Mouse (Mus musculus) stomach, embryonic 14.5 days (tissue): ENCODE measurements around the gene Inha. TPM values are rescaled to one million over a fixed set of nuclear protein-coding genes. Genes with fewer than 3 reads are reported as not detected.
A peak's percentile ranks its signal among the peaks of the same experiment; 100 is the strongest.

Experiments used
- ATAC-seq: fragments of 200-750 bp; cut with Nextera tagmentation; 2 replicates; pipeline ENCODE4 v1.8.0; 2017; ENCODE audit warnings: low read depth, moderate TSS enrichment; ENCODE audit not compliant: insufficient number of reproducible peaks, insufficient read depth, low FRiP score
- H3K27ac ChIP-seq: fragments of 300-500 bp; sonication (generic); 2 replicates; pipeline ENCODE4 v1.5.1; 2014; ENCODE audit warnings: mild to moderate bottlenecking, low read length, moderate library complexity, mixed read lengths
- H3K27me3 ChIP-seq: fragments of 300-500 bp; sonication (generic); 2 replicates; pipeline ENCODE4 v1.6.1; 2014; ENCODE audit warnings: low read length, control low read depth, mixed read lengths; ENCODE audit not compliant: control insufficient read depth, insufficient read depth
- H3K36me3 ChIP-seq: fragments of 300-500 bp; sonication (generic); 2 replicates; pipeline ENCODE4 v1.6.1; 2014; ENCODE audit warnings: mild to moderate bottlenecking, control low read depth, low read length, moderate library complexity, mixed read lengths; ENCODE audit not compliant: control insufficient read depth, insufficient read depth
- H3K4me1 ChIP-seq: fragments of 300-500 bp; sonication (generic); 2 replicates; pipeline ENCODE4 v1.6.1; 2014; ENCODE audit warnings: low read length, control low read depth, mixed read lengths; ENCODE audit not compliant: control insufficient read depth, insufficient read depth
- H3K4me2 ChIP-seq: fragments of 300-500 bp; sonication (generic); replicated peaks from 2 replicates; pipeline ENCODE4 v1.6.1; 2014; ENCODE audit warnings: low read depth, low read length, control low read depth
- H3K4me3 ChIP-seq: fragments of 300-500 bp; sonication (generic); 2 replicates; pipeline ENCODE4 v1.5.1; 2014; ENCODE audit warnings: low read depth, low read length, control low read depth
- H3K9ac ChIP-seq: fragments of 300-500 bp; sonication (generic); replicated peaks from 2 replicates; pipeline ENCODE4 v1.6.1; 2014; ENCODE audit warnings: low read depth, mild to moderate bottlenecking, control low read depth, low read length, moderate library complexity, mixed read lengths
- H3K9me3 ChIP-seq: fragments of 300-500 bp; sonication (generic); 2 replicates; pipeline ENCODE4 v1.6.1; 2016; ENCODE audit warnings: low read depth, low read length, control low read depth; ENCODE audit not compliant: control insufficient read depth
- WGBS: fragments of 180-500 bp; shearing (Covaris S2); extraction: QIAGEN DNeasy Blood & Tissue Kit; methylation state at CpG from one replicate; pipeline ENCODE4 v1.1.7; 2014; 5-methylcytosine and 5-hydroxymethylcytosine counted together
- polyA plus RNA-seq: library from polyadenylated mRNA; unstranded; fragments of >200 nt; fragmentation: Nextera tagmentation; extraction: Ambion mirVana; gene quantifications from 2 replicates; pipeline ENCODE4 v1.2.1, GENCODE M21; 2014

Inha gene
- 7.2 and 7.4 TPM in 2 replicates for polyA plus RNA-seq

- Histone ChIP-seq H3K27ac (peak within 1 kb of the TSS; percentile 99), H3K9me3 (no peaks in the 10 kb centered on the region), H3K36me3 (peaks cover 13% of the 10 kb centered on the region), H3K4me2 (peak within 1 kb of the TSS; percentile 97), H3K9ac (peak within 1 kb of the TSS; percentile 99), H3K4me1 (peaks cover 32% of the 10 kb centered on the region), H3K4me3 (peak within 1 kb of the TSS; percentile 96), H3K27me3 (no peaks in the 10 kb centered on the region)
- 46% methylated on average over 10 of the region's 10 CpGs for WGBS
- ATAC-seq = no peak
These were observed at the start of gene Inha for GRCm38 (mm10) chr1:75507006-75507405. Inha (plus strand) TSS chr1:75507077.

GRCm38 (mm10) chr1:75457710-75458024 lies 49.2 kb upstream of the Inha start:
- no peak overlapping the region; the same call in 1 of the 2 replicates for H3K4me2 ChIP-seq
- no peak overlapping the region for H3K27ac ChIP-seq
- H3K27me3 ChIP-seq = 0 out of 2 replicates have a peak, but pooled peaks cover 2% of the 10 kb centered on the region
- H3K36me3 ChIP-seq = no peaks in the 10 kb centered on the region
- peak; percentile 4; the same call in 1 of the 2 replicates for ATAC-seq
- WGBS = 10% methylated on average over 9 of the region's 10 CpGs
- no peaks in the 10 kb centered on the region for H3K9me3 ChIP-seq
- H3K4me1 ChIP-seq = peaks cover 17% of the 10 kb centered on the region
- no peak overlapping the region for H3K4me3 ChIP-seq
- no peak overlapping the region for H3K9ac ChIP-seq

GRCm38 (mm10) chr1:75458025-75458788 lies 48.7 kb upstream of the Inha start:
- WGBS = 2% methylated on average over 42 of the region's 42 CpGs
- no peaks in the 10 kb centered on the region for H3K9me3 ChIP-seq
- no peaks in the 10 kb centered on the region for H3K36me3 ChIP-seq
- H3K4me3 ChIP-seq = peak overlapping the region; percentile 30
- peaks cover 17% of the 10 kb centered on the region for H3K4me1 ChIP-seq
- no peak overlapping the region; the same call in 1 of the 2 replicates for H3K9ac ChIP-seq
- H3K4me2 ChIP-seq = peak overlapping the region; percentile 59
- peak overlapping the region; percentile 46; the same call in 1 of the 2 replicates for H3K27ac ChIP-seq
- H3K27me3 ChIP-seq = 0 out of 2 replicates have a peak, but pooled peaks cover 2% of the 10 kb centered on the region
- peak; percentile 73 for ATAC-seq

- Histone ChIP-seq H3K27me3 (no peaks in the 10 kb centered on the region), H3K4me3 (peak overlapping the region; percentile 30), H3K27ac (peak overlapping the region; percentile 46; the same call in 1 of the 2 replicates), H3K9me3 (no peaks in the 10 kb centered on the region), H3K9ac (no peak overlapping the region; the same call in 1 of the 2 replicates), H3K36me3 (no peaks in the 10 kb centered on the region), H3K4me1 (peaks cover 17% of the 10 kb centered on the region), H3K4me2 (peak overlapping the region; percentile 59)
- 12% methylated on average over 23 of the region's 23 CpGs for WGBS
- ATAC-seq = peak; percentile 31; the same call in 1 of the 2 replicates
These were observed 47.8 kb upstream of the Inha start for GRCm38 (mm10) chr1:75458789-75459684.

- Histone ChIP-seq H3K4me1 (peaks cover 17% of the 10 kb centered on the region), H3K4me3 (no peak overlapping the region), H3K9me3 (no peaks in the 10 kb centered on the region), H3K9ac (no peak overlapping the region), H3K36me3 (no peaks in the 10 kb centered on the region), H3K27me3 (no peaks in the 10 kb centered on the region), H3K4me2 (no peak overlapping the region), H3K27ac (no peak overlapping the region)
- ATAC-seq = no peak
- 62% methylated on average over 7 of the region's 7 CpGs for WGBS
These were observed 46.6 kb upstream of the Inha start for GRCm38 (mm10) chr1:75460297-75460696.

- Histone ChIP-seq H3K36me3 (no peaks in the 10 kb centered on the region), H3K27me3 (no peaks in the 10 kb centered on the region), H3K9me3 (no peaks in the 10 kb centered on the region), H3K9ac (no peak overlapping the region), H3K4me2 (no peak overlapping the region), H3K4me1 (peaks cover 11% of the 10 kb centered on the region), H3K4me3 (no peak overlapping the region), H3K27ac (no peak overlapping the region)
- no peak for ATAC-seq
- 43% methylated on average over 1 of the region's 1 CpGs for WGBS
These were observed 44.2 kb upstream of the Inha start for GRCm38 (mm10) chr1:75462636-75463035.

GRCm38 (mm10) chr1:75463652-75464204 lies 43.1 kb upstream of the Inha start:
- peaks cover 5% of the 10 kb centered on the region for H3K4me1 ChIP-seq
- H3K27me3 ChIP-seq = no peaks in the 10 kb centered on the region
- WGBS = 79% methylated on average over 5 of the region's 5 CpGs
- H3K4me3 ChIP-seq = no peak overlapping the region
- H3K27ac ChIP-seq = no peak overlapping the region
- H3K36me3 ChIP-seq = no peaks in the 10 kb centered on the region
- H3K9me3 ChIP-seq = no peaks in the 10 kb centered on the region
- no peak overlapping the region for H3K4me2 ChIP-seq
- ATAC-seq = no peak
- H3K9ac ChIP-seq = no peak overlapping the region

GRCm38 (mm10) chr1:75467215-75467927 lies 39.5 kb upstream of the Inha start:
- no peak overlapping the region for H3K4me3 ChIP-seq
- H3K9me3 ChIP-seq = no peaks in the 10 kb centered on the region
- peak; percentile 88 for ATAC-seq
- H3K4me2 ChIP-seq = no peak overlapping the region
- no peaks in the 10 kb centered on the region for H3K36me3 ChIP-seq
- 8% methylated on average over 14 of the region's 14 CpGs for WGBS
- H3K27ac ChIP-seq = no peak overlapping the region
- no peaks in the 10 kb centered on the region for H3K4me1 ChIP-seq
- no peaks in the 10 kb centered on the region for H3K27me3 ChIP-seq
- no peak overlapping the region for H3K9ac ChIP-seq
